Mouse (Mus musculus): Measurements from ENCODE around the gene Mmp20.
A peak's percentile ranks its signal among the peaks of the same experiment; 100 is the strongest.

Gene Mmp20

GRCm38 (mm10) chr9:7689799-7690198, 61.8 kb downstream of the Mmp20 start:
- no peak for DNase-seq (ENCODE audit: low spot score in 2 of 2)

GRCm38 (mm10) chr9:7691790-7692189, 63.8 kb downstream of the Mmp20 start, which contains the start of gene Mmp7:
Gene Mmp7, plus strand, starts transcription at chr9:7692090.
- DNase-seq (ENCODE audit: low spot score in 2 of 2) = no peak

GRCm38 (mm10) chr9:7693961-7694360, 65.9 kb downstream of the Mmp20 start:
- no peak for DNase-seq (ENCODE audit: low spot score in 2 of 2)

- DNase-seq (ENCODE audit: low spot score in 2 of 2) = no peak
Measured at GRCm38 (mm10) chr9:7695646-7696045, 67.6 kb downstream of the Mmp20 start.

- DNase-seq (ENCODE audit: low spot score in 2 of 2) = no peak
Measured at GRCm38 (mm10) chr9:7708698-7709097, 80.7 kb downstream of the Mmp20 start.

GRCm38 (mm10) chr9:7711196-7711595, 83.2 kb downstream of the Mmp20 start:
- DNase-seq (ENCODE audit: low spot score in 2 of 2) = no peak

DNA sequence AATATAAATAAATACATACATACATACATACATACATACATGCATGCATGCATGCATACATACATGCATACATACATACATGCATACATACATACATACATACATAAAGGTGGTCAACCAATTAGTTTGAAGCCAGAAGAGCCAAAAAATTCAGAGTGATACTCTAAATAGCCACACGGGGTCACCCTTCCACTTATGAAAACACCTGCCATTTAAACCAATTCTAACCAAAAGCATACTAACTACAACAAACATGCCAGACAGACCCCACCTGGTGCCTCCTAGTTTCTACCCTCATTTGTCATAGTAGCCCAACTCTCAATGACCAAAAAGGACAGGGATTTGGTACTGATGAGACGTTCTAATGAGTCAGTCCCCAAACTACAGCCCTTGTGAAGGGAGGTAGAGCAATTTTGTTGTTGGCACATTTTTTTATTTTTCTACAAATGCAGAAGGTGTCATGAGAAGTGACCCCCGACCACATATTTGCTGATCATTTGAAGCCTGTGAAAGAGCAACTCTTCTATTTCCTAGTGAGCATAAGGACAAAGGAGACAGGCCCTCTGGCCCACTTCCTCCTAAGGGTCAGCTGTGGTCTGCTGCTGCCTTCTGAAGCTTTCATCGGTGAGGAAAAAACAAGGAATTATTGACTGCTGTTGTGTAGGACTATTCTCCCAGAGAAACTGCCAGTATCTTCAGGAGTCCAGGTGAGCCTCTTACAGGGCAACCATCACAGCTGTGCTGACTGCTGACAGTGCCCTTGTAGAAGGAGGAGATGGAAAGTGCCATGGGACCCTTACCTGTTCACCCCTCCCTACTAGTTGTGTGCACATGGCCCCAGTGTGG, 86.3 kb downstream of the Mmp20 start:
- peak in 1 of 2 experiments; percentile 8 for DNase-seq (ENCODE audit: low spot score in 2 of 2)

- no peak for DNase-seq (ENCODE audit: low spot score in 2 of 2)
Measured at GRCm38 (mm10) chr9:7714908-7715175, 86.8 kb downstream of the Mmp20 start.

- DNase-seq (ENCODE audit: low spot score in 2 of 2) = no peak
Measured at GRCm38 (mm10) chr9:7721543-7721942, 93.5 kb downstream of the Mmp20 start.
